Mouse (Mus musculus) c-Kit-positive CD71-positive TER-119-negative erythroid progenitor cells, embryonic 14.5 days (primary cell): Measurements from ENCODE around the gene Plscr3.
A peak's percentile ranks its signal among the peaks of the same experiment; 100 is the strongest.

ENCODE experiments used
- DNase-seq: peaks from one replicate; pipeline ENCODE4 v3.0.0-alpha.2; 2013; ENCODE audit warnings: low read depth

Gene Plscr3

DNA sequence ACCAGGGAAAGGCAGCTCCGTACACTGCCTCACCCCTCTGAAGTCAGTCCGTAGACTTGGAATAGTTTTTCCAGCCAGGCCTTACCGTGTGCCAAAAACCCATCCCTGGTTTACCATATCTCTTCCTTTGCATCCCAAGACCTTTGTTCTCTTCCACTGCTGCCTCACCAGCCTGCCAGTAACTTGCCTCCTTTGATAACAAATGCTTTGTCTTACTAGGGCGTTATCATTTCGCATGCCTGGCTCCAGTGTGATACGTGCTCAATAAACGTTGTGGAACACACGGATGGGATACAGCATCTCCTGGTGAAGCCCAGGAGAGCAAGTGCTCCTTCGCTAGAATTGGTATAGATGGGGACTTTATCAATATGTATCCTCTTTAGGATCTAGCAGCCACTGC, 21.2 kb downstream of the Plscr3 start:
- no peak for DNase-seq

DNA sequence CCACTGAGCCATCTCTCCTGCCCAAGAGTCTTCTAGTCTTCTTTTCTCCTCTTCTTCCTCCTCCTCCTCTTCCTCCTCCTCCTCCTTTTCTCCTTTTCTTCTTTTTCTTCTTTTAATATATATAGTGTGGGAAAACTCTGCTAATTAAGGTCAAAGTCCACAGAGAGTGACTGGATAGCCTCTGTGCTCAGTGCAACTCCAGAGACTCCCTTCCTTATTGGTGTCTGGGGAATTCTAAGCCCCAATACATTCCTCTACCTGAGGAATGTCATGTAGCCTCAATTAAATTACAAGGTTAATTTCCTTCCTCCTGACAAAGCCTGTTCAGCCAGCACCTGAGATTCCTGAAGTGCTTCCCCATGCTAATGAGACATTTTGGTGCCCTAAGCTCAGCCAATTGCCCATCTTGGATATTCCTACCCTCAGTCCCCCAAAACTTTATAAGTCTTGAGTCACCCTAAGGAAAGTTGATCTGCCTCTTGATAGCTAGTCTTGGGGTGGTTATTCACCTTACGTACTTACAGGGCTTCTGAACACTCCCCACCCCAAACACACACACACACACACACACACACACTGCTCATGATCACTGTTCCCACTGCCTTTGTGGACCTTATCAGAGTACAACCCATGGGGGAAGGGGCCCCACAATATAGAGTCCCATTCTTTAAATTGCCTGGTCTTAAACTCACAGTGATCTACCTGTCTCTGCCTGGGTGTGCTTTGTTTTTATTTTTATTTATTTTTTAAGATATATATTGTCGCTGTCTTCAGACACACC, 24.3 kb downstream of the Plscr3 start:
- DNase-seq, result no peak

DNA sequence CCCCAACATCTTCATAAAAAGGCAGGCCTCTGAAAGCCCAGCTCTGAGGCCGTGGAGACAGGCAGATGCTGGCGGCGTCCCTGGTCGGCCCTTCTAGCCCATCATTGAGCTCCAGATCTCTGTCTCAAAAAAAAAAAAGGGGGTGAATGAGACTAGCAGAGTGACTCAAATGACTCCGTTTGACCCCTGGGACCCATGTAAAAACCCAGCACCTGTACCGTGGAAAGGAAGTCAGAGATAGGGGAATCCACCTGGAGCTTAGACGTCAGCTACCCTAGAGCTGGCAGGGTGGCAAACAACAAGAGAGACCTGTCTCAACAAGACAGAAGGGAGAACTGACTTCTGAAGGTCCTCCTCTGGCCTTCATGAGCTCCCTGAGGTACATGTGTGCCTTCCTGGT, 25.6 kb downstream of the Plscr3 start:
- DNase-seq, result no peak

DNA sequence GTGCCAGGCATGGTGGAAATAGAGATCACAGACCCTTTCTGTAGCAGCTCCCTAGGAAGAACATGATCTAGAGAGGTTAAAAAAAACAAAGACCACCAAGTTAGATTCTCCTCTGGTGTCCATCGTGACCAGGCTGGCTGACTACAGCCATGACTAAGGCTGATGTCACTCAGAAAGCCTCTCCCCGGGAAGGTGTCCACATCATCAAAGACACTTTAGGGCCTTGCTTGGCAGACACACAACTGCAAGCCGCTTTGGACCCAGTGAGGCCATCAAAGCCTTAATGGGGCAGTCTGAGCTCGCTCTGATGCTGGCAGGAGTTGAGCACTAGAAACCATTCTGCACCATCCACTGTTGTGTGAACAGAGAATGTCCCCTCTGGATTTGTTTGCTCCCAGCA, 26.3 kb downstream of the Plscr3 start:
- no peak for DNase-seq

DNA sequence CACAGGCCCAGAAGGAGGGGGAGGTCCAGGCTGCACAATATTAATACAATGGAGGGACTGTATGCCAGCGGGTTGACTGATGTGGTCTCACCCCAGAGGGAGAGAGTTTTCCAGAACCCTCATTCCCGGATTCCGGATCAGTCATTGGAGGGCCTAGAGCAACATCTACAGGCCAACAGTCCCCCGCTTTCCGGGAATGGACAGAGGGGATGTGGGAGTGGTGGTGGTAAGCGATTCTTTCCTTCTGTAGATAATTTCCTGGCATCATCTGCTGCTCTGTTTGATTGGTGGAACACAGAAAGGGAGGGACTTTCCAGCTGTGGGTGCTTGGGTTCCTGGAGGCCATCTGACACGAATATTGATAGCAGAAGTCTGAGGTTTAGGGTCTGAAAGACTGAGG, 30.0 kb downstream of the Plscr3 start:
- no peak for DNase-seq

DNA sequence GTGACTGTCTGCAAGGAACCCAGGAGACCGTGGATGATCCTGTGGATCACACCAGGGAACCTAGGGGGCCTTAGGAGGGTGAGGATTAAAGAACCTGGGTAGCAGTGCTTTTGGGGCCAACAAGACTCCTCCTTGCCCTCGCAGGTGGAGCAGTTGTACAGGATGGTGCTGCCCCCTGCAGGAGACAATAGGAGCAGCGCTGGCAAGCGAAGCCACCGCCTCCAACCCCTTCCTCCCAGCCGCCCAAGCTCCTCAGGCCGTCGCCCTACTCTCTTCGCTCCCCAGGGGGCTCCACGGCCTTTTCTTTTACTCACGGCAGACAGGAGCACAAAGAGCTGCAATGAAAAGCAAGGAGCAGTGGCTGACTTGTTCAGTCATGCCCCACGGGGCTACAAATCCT, 30.7 kb downstream of the Plscr3 start:
- DNase-seq, result peak; percentile 85

DNA sequence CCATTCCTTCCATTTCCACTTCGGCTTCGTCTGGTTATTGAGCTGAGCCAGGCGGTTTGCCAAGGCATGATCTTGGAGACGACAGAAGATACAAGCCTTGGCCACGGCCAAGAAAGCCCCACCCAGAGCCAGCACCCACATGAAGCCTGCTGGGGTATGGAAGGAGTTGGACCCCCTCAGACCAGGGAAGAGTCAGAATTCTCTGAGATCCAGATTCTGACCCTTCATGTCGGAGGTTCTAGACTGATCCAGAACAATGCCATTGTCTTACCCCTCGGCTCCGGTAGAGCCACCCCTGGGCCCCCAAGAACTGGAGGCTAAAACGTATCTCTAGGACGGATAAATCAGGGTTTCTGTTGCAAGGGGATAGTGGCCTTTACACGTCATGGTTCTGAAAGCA, 31.7 kb downstream of the Plscr3 start, which contains the start of gene Tmem95:
Tmem95 (minus strand) TSS at position 141 of the 400 bp plus-strand sequence.
- no peak for DNase-seq

DNA sequence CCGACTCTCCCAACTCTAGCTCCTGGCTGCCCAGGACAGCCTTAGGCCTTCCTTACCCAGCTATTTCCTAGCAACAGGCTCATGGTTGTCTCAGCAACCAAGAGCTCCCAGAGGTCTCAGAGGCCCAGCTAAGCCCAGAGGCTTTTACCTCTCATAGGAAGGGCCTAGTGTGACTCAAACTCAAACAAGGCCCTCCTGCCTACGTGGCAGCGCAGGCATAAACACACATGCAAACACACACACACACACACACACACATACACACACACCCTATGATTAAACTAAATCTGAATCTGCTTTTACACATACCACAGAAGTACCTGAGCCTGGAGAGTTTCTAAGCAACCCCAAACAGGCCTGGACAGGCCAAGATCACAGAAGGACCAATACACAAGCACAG, 32.2 kb downstream of the Plscr3 start:
- DNase-seq, result no peak

DNA sequence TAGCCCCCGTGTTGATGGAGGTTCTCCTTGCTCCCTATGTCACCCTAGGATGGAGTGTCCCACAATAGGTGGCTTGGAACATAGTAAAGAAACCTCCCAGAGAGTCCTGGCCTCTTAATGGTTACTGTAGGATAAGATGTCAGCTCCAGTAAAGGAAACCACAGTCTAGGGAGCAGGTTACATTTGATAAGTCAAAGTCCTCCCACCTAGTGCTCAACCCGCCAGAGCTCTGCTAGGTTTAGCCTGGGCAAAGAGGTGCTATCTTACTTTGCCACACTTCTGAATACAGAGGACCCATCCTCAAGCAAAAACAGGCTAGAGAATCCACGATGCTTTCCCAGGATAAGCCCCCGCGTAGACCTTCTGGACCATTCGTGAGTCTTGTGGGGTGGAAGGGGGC, 32.8 kb downstream of the Plscr3 start:
- peak; percentile 63 for DNase-seq

DNA sequence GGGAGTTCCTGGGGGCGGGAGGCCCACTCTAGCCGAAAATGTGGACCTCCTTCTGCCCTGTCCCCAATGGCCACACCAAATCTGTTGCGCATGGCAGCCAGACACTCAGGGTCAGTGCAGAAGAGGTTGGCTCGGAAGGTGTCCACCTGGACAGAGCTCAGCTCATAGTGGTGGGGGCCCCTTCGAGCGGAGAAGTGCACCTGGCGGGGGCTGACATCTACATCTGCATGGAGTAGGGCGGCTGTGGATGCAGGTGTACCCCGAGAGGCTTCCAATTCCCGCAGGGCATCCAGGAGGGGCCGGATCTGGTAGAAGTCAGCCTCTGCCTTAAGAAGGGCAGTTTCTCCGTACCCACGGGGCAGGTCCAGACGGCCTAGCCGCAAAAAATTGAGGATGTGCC, 33.5 kb downstream of the Plscr3 start:
- no peak for DNase-seq

DNA sequence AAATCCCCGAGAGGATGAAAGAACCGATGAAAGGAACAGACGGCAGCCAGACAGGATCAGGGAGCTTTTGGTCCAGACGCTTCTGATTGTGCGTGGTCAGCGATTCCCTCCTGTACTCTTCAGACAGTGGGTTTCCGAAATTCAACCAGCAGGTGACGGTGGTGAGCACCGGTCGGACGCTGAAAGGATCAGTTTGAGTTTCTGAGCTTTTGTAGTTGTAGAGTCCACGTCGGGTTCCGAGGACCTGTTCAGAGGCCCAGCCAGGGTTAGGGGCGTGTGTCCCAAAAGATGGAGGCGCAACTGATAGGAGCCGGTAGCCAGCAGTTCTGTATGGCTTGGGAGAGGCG, 34.3 kb downstream of the Plscr3 start:
- DNase-seq, result peak; percentile 74

DNA sequence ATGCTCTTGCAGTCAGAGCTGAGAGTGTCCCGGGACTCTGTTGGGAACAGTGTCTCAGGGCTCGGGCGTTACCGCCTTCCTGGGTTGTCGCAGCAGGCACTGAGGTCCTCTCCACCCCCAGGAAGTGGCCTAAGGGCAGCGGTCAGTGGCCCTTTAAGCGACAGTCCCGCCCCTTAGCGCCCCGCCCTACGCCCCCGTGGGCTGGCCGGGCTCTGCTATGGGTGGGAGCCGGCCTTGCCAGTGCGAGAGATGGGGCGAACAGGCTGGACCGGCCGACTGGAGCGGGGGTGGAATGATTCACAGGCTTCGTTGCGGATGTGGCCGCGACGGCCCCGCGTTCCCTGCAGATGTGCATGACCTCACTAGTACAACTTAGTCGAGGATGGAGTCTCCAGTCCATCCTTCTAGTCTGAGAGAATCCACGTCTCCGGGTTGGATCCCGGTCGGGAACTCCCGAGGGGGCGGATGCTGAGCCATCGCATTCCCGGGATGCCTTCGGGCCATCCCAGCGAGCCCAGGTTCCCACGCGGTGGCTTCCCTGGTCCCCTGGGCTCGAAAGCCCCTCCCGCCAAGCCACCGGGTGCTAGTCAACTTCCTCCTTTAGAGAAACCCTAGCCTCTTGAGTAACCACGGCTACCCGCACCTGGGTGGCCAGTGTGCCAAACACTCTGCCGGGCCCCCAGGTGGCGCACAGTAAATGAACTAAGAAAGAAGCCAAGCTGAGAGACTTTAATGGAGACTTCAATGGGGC, 34.9 kb downstream of the Plscr3 start, which contains the start of gene Kctd11:
Kctd11 (minus strand) TSS at position 554 of the 751 bp plus-strand sequence.
- DNase-seq, result peak; percentile 51

DNA sequence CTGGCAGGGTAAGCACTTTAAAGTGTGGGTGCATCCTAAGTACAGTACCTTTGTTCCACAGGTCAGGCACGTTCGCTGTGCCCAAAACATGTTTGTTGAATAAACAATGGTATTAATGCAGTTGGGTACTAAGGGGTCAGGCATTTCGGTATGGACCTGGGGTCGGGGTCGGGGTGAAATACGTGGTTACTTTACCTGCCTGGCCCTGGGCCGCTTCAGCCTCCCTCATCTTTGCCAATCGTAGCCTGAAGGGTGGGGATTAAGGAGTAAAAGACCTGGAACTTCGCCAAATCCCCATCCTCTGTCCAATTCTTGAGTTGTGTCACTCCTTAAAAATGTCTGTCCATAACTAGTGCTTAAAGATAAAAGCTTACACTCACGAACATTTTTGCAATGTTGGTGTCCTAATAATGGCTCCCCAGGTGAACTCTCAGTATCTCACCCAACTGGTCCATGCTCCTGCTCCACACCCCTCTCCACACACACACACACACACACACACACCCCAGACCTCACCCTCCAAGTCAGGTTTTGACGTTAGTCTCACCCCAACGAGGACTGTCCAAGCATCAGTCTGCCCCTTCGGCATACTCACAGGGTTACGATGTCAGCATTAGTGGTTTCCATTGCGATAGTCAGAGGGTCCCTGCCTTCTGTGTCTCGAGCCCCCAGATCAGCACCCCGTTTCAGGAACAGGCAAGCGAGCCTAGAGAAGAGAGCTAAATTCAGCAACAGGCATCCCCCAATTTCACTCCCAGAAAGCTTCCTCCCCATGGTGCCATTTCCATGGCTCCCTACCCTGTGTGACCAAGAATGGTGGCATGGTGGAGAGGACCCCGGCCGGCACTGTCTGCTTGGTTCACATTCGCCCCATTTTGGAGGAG, 35.9 kb downstream of the Plscr3 start:
- no peak for DNase-seq

DNA sequence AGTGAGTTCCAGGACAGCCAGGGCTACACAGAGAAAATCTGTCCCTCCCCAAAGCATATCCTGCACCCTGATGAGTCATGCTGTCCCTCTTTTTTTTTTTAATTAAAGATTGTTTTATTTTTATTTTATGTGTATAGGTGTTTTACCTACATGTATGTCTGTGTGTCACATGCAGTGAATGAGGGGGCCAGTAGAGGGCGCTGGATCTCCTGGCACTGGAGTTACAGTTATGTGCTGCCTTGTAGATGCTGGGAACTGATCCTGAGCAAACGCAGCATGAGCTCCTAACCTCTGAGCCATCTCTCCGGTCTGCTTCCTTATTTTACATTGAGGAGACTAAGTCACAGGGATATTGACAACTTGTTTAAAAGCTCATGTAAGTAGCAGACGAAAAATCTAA, 36.9 kb downstream of the Plscr3 start:
- no peak for DNase-seq

DNA sequence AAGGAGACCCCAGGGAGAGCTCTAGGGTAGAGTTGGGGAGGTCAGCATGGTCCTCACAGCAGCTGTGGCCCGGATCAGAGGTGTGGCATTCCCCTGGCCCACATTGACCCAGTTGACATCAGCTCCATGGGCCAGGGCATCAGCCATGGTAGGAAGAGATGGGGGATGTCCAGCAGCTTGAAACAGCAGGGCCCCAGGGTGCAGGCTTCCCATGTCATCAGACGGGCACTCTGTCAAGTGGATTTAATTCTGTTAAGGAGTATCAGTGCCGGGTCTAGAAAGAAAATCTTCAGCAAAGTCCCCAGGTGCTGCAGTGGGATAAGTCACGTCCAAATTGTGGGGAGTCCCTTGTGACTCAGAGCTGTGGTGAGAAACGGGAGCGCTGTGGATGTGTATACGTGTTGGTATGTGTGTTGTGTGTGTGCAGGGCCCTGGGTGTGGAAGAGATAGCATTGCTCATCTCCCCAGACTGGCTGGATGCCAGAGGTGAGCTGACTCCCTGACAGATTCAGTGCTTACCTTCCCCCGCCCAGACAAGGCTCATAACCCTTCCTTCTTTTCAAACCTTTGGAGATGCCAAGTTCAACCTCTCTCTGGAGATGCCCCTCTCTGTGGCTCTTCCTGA, 37.5 kb downstream of the Plscr3 start:
- no peak for DNase-seq

DNA sequence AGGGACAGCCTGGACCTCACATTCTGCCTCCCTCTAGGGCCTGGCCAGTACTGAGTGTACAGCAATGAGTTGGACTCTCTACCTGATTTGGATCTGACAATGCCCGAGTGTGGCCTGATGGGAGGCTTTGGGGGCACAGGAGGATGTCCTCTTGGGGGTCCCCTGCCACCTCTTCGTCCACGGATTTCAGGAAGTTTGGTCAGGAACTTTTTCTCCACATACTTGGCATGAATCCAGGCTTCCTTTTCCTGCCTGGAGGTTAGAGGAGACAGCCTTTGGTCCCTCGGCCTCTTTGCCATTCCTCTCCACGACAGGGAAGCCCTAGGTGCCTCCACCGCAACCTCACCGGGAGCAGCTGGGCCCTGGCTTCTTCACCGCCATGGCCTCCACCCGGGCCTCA, 38.1 kb downstream of the Plscr3 start:
- DNase-seq, result no peak

DNA sequence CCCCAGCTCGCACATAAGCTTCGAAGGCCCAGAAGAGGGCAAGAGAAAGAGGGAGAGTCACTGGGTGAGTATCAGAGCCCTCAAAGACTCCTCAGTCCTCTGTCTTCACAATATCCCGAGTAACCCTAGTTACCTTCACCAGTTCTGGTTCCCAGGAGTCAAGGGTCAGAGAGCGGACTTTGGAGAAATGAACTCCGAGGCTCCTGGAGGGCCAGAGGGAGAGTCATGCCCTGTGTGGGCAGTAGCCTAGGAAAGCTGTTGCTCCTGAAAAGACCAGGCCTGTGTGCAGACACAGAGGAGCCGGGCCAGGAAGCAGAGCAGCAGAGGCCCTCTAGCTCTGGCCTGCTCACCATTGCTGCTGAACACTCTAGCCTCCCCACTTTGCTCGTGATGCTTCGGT, 38.5 kb downstream of the Plscr3 start:
- DNase-seq, result no peak

DNA sequence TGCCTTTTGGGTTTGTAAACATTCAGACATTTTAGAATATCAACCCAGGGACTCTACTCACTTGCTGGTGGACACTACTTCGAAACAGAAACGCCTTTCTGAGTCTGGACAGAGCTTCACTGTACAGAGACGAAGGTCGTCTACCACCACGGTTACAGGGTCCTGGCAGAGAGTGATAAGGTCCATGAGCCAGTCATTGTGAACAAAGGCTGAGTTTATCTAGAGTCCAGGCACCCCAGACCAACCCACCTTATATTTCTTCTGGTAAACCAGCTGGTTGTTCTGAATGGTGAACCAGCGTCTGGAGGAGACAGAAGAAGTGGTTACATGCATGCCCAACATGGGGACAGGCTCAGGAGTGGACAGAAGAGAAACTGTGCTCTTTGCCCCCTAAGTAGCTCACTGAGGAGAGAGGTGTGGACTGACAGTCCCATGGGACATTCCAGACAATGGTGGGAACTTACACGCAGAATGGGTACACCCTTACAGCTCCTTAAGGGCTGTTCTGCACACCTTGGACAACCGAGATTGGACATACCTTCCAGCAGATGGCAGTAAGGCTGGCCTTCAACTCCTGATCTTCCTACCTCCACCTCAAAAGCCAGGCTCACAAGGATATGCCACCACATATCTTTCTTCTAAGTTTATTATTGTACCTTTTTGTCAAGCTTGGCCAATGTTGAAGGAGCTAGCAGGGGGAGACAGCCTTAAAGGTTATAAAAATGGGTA, 40.9 kb downstream of the Plscr3 start:
- DNase-seq, result peak; percentile 55

DNA sequence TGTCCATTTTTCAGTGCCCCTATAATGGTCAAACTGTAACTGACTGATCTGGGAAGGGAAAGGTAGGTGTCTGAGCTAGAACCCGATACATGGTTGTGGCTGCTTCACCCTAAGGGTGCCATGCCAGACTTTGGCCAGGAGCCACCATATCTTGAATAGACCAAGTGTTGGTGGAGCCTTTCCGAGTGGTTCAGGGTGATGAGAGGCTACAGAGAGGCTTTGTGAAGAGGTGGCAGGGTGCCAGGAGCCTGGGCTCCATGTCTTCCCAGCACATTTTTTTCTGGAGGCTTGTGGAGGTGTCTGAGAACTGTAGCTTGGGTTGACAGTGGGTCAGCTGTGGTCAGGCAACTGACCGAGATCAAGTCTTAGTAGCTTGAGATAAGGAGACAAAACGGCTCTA, 45.3 kb downstream of the Plscr3 start:
- DNase-seq, result no peak

DNA sequence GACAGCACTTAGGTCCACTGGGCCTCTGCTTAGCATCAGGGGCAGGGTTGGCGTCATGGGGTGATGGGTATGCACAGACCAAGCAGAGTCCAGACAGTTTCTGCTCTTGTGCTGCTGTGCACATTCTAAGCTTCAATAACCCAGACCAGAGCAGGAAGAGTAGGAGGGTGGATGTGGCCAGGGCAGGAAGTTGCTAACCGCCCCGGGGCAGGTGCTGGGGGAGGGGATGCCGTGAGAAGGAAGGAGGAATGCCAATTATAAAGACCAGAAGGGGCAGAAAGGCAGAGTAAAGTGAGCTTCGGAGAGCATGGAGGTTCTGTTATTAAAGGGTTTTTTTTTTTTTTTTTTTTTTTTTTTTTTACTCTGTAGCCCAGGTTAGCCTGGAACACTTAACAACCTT, 48.5 kb downstream of the Plscr3 start:
- no peak for DNase-seq

DNA sequence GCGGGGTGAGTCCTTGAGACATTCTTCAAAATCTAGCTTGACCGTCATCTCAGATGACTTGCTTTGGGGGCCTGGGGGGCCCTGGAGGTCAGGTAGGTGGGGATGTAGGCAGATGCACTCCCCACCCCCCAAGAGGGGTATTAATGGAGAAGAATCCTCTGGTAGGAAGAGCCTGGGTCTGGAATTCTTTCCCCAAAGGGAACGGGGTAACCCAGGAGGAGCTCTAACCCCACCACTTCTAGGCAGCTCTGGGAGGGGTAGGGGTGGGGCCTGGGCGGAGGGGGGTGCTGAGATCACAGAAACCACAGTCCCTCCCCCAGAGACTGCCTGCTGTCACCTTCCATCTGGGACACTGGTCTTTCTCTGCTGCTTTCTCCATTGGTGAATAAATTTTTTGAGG, 49.1 kb downstream of the Plscr3 start, which contains the start of gene Acap1:
Acap1 (minus strand) TSS at position 249 of the 400 bp plus-strand sequence.
- DNase-seq, result no peak
